Mouse (Mus musculus) T-helper 1 cell (primary cell): Measurements from ENCODE around the gene Pla2g5.
"Not testable (repeated sequence)": the region's sequence is repeated elsewhere in the genome, so short reads cannot be mapped to it uniquely, and the experiment has no call there.

ENCODE experiments used
- in situ Hi-C: fragments of 300-600 bp; cut with MboI, MseI; formaldehyde crosslinking; loops from one replicate; pipeline ENCODE4 v1.15.1; 2025; ENCODE audit warnings: high pct_unique_total_duplicates

Gene Pla2g5

GRCm38 (mm10) chr4:138863344-138863998, at the start of gene Pla2g5:
TSS of gene Pla2g5 (minus strand) at chr4:138863482.
- in situ Hi-C loops, result no loop called here

- in situ Hi-C loops, result no loop called here
These were observed 42.5 kb upstream of the Pla2g5 start for GRCm38 (mm10) chr4:138905624-138906337.

GRCm38 (mm10) chr4:138899361-138899760, 36.1 kb upstream of the Pla2g5 start:
- in situ Hi-C loops, result no loop called here

- in situ Hi-C loops, result not testable (repeated sequence)
These were observed 30.5 kb upstream of the Pla2g5 start for GRCm38 (mm10) chr4:138893789-138894188.

- in situ Hi-C loops, result no loop called here
These were observed 29.4 kb upstream of the Pla2g5 start for GRCm38 (mm10) chr4:138892655-138893054.

- in situ Hi-C loops, result no loop called here
These were observed 26.4 kb upstream of the Pla2g5 start for GRCm38 (mm10) chr4:138889635-138890034.

GRCm38 (mm10) chr4:138889165-138889564, 25.9 kb upstream of the Pla2g5 start:
- in situ Hi-C loops, result no loop called here

- in situ Hi-C loops, result no loop called here
These were observed 21.0 kb upstream of the Pla2g5 start for GRCm38 (mm10) chr4:138884261-138884660.

- in situ Hi-C loops, result no loop called here
These were observed 18.9 kb upstream of the Pla2g5 start for GRCm38 (mm10) chr4:138882179-138882578.

GRCm38 (mm10) chr4:138880811-138881584, 17.7 kb upstream of the Pla2g5 start:
- in situ Hi-C loops, result no loop called here

GRCm38 (mm10) chr4:138879808-138880207, 16.5 kb upstream of the Pla2g5 start:
- in situ Hi-C loops, result no loop called here

- in situ Hi-C loops, result no loop called here
These were observed 15.5 kb upstream of the Pla2g5 start for GRCm38 (mm10) chr4:138878783-138879182.

GRCm38 (mm10) chr4:138877731-138878130, 14.4 kb upstream of the Pla2g5 start, which contains the start of gene Pla2g2e:
TSS of gene Pla2g2e (plus strand) at chr4:138877942.
- in situ Hi-C loops, result no loop called here

- in situ Hi-C loops, result no loop called here
These were observed 12.7 kb upstream of the Pla2g5 start for GRCm38 (mm10) chr4:138875986-138876385.

GRCm38 (mm10) chr4:138875275-138875674, 12.0 kb upstream of the Pla2g5 start:
- in situ Hi-C loops, result not testable (repeated sequence)

- in situ Hi-C loops, result no loop called here
These were observed 10.6 kb upstream of the Pla2g5 start, which contains the start of gene Gm13030 for GRCm38 (mm10) chr4:138873864-138874263. TSS of gene Gm13030 (minus strand) at chr4:138873964.

GRCm38 (mm10) chr4:138868666-138869065, 5.4 kb upstream of the Pla2g5 start:
- in situ Hi-C loops, result no loop called here

GRCm38 (mm10) chr4:138866413-138866812, 3.1 kb upstream of the Pla2g5 start:
- in situ Hi-C loops, result no loop called here

- in situ Hi-C loops, result no loop called here
These were observed 2.7 kb upstream of the Pla2g5 start for GRCm38 (mm10) chr4:138865991-138866390.

- in situ Hi-C loops, result no loop called here
These were observed 1.8 kb upstream of the Pla2g5 start for GRCm38 (mm10) chr4:138865092-138865491.

GRCm38 (mm10) chr4:138859728-138860127, 3.6 kb downstream of the Pla2g5 start:
- in situ Hi-C loops, result loop anchor here (10.0 kb wide), 1 partner anchor 415 kb away; no protein-coding TSS in a partner anchor

- in situ Hi-C loops, result loop anchor here (10.0 kb wide), 1 partner anchor 414 kb away; no protein-coding TSS in a partner anchor
These were observed 4.0 kb downstream of the Pla2g5 start for GRCm38 (mm10) chr4:138859245-138859644.
